Mouse (Mus musculus) heart, embryonic 15.5 days (tissue): ENCODE data around the gene Stard7. TPM values are rescaled to one million over a fixed set of nuclear protein-coding genes. Genes with fewer than 3 reads are reported as not detected.

Experiments used
- ATAC-seq: fragments of 200-750 bp; cut with Nextera tagmentation; replicated peaks from 2 replicates; pipeline ENCODE4 v1.8.0; 2017; ENCODE audit warnings: low read depth, moderate TSS enrichment; ENCODE audit not compliant: insufficient number of reproducible peaks, insufficient read depth, low FRiP score
- H3K27ac ChIP-seq: fragments of 300-500 bp; sonication (generic); 2 replicates; pipeline ENCODE4 v1.5.1; 2015; ENCODE audit warnings: mild to moderate bottlenecking, inconsistent platforms
- H3K27me3 ChIP-seq: fragments of 300-500 bp; sonication (generic); 2 replicates; pipeline ENCODE4 v1.6.1; 2015; ENCODE audit warnings: inconsistent platforms
- H3K36me3 ChIP-seq: fragments of 300-500 bp; sonication (generic); 2 replicates; pipeline ENCODE4 v1.6.1; 2015; ENCODE audit warnings: mild to moderate bottlenecking, inconsistent platforms
- H3K4me1 ChIP-seq: fragments of 300-500 bp; sonication (generic); replicated peaks from 2 replicates; pipeline ENCODE4 v1.6.1; 2015; ENCODE audit warnings: inconsistent platforms
- H3K4me2 ChIP-seq: fragments of 300-500 bp; sonication (generic); 2 replicates; pipeline ENCODE4 v1.6.1; 2015; ENCODE audit warnings: inconsistent platforms, mild to moderate bottlenecking, moderate library complexity
- H3K4me3 ChIP-seq: fragments of 300-500 bp; sonication (generic); 2 replicates; pipeline ENCODE4 v1.5.1; 2015; ENCODE audit warnings: mild to moderate bottlenecking, inconsistent platforms
- H3K9ac ChIP-seq: fragments of 300-500 bp; sonication (generic); 2 replicates; pipeline ENCODE4 v1.6.1; 2015; ENCODE audit warnings: mild to moderate bottlenecking, inconsistent platforms
- H3K9me3 ChIP-seq: fragments of 300-500 bp; sonication (generic); replicated peaks from 2 replicates; pipeline ENCODE4 v1.6.1; 2016; ENCODE audit warnings: inconsistent platforms
- WGBS: fragments of 180-500 bp; shearing (Covaris S2); methylation state at CpG from one replicate; pipeline ENCODE4 v1.1.7; 2015; ENCODE audit warnings: mixed read lengths; 5-methylcytosine and 5-hydroxymethylcytosine counted together
- polyA plus RNA-seq: library from polyadenylated mRNA; unstranded; fragments of >200 nt; fragmentation: Nextera tagmentation; extraction: Ambion mirVana; gene quantifications from 2 replicates; pipeline ENCODE4 v1.2.1, GENCODE M21; 2015

Gene Stard7
- polyA plus RNA-seq, 1 experiment from 2014 or later = 99.6 TPM

- Histone ChIP-seq H3K9ac (no peak overlapping the region), H3K4me1 (0 out of 2 replicates have a peak, but pooled peaks cover 4% of the 10 kb centered on the region), H3K27ac (no peak overlapping the region), H3K4me3 (no peak overlapping the region), H3K36me3 (no peaks in the 10 kb centered on the region), H3K27me3 (no peaks in the 10 kb centered on the region), H3K9me3 (no peaks in the 10 kb centered on the region), H3K4me2 (no peak overlapping the region)
- no peak for ATAC-seq
- WGBS = 64% methylated on average over 1 of the region's 1 CpGs
These were observed 53.6 kb downstream of the Stard7 start for GRCm38 (mm10) chr2:127323667-127324066.

GRCm38 (mm10) chr2:127324456-127324855 lies 54.4 kb downstream of the Stard7 start:
- H3K9ac ChIP-seq = no peak overlapping the region
- no peak overlapping the region for H3K4me3 ChIP-seq
- H3K4me2 ChIP-seq = no peak overlapping the region
- ATAC-seq = no peak
- no peaks in the 10 kb centered on the region for H3K36me3 ChIP-seq
- 54% methylated on average over 7 of the region's 7 CpGs for WGBS
- H3K27ac ChIP-seq = no peak overlapping the region
- no peaks in the 10 kb centered on the region for H3K9me3 ChIP-seq
- peaks cover 12% of the 10 kb centered on the region for H3K4me1 ChIP-seq
- H3K27me3 ChIP-seq = no peaks in the 10 kb centered on the region

GRCm38 (mm10) chr2:127328090-127328851 lies 58.3 kb downstream of the Stard7 start:
- Histone ChIP-seq H3K36me3 (no peaks in the 10 kb centered on the region), H3K9me3 (no peaks in the 10 kb centered on the region), H3K27me3 (no peaks in the 10 kb centered on the region), H3K4me3 (no peak overlapping the region), H3K4me2 (no peak overlapping the region), H3K4me1 (peaks cover 20% of the 10 kb centered on the region), H3K9ac (no peak overlapping the region), H3K27ac (peak overlapping the region; percentile 77)
- ATAC-seq = peak; percentile 67
- WGBS = 68% methylated on average over 12 of the region's 12 CpGs

GRCm38 (mm10) chr2:127332807-127333570 lies 63.0 kb downstream of the Stard7 start:
- Histone ChIP-seq H3K36me3 (no peaks in the 10 kb centered on the region), H3K4me2 (no peak overlapping the region; the same call in 1 of the 2 replicates), H3K27me3 (peaks cover 14% of the 10 kb centered on the region), H3K27ac (no peak overlapping the region), H3K9ac (no peak overlapping the region), H3K9me3 (no peaks in the 10 kb centered on the region), H3K4me3 (no peak overlapping the region), H3K4me1 (peaks cover 54% of the 10 kb centered on the region)
- no peak for ATAC-seq
- 70% methylated on average over 14 of the region's 14 CpGs for WGBS

- 0 out of 2 replicates have a peak overlapping the region, but pooled peaks have one; percentile 15 for H3K27ac ChIP-seq
- H3K4me2 ChIP-seq = peak overlapping the region; percentile 3; the same call in 1 of the 2 replicates
- H3K4me1 ChIP-seq = peaks cover 48% of the 10 kb centered on the region
- H3K27me3 ChIP-seq = peaks cover 14% of the 10 kb centered on the region
- WGBS = 41% methylated on average over 5 of the region's 5 CpGs
- no peaks in the 10 kb centered on the region for H3K36me3 ChIP-seq
- H3K9me3 ChIP-seq = no peaks in the 10 kb centered on the region
- no peak for ATAC-seq
- no peak overlapping the region for H3K9ac ChIP-seq
- no peak overlapping the region for H3K4me3 ChIP-seq
These were observed 64.1 kb downstream of the Stard7 start for GRCm38 (mm10) chr2:127333945-127334603.

GRCm38 (mm10) chr2:127335078-127335541 lies 65.1 kb downstream of the Stard7 start:
- 48% methylated on average over 11 of the region's 11 CpGs for WGBS
- H3K4me3 ChIP-seq = no peak overlapping the region; the same call in 1 of the 2 replicates
- no peak for ATAC-seq
- H3K36me3 ChIP-seq = no peaks in the 10 kb centered on the region
- H3K4me2 ChIP-seq = peak overlapping the region; percentile 93
- H3K27me3 ChIP-seq = peaks cover 14% of the 10 kb centered on the region
- no peak overlapping the region for H3K9ac ChIP-seq
- H3K27ac ChIP-seq = peak overlapping the region; percentile 37; the same call in 1 of the 2 replicates
- no peaks in the 10 kb centered on the region for H3K9me3 ChIP-seq
- peaks cover 38% of the 10 kb centered on the region for H3K4me1 ChIP-seq

- Histone ChIP-seq H3K27me3 (peaks cover 14% of the 10 kb centered on the region), H3K36me3 (no peaks in the 10 kb centered on the region), H3K4me1 (peaks cover 38% of the 10 kb centered on the region), H3K4me2 (peak within 1 kb of the TSS; percentile 93), H3K9ac (peak within 1 kb of the TSS; percentile 66), H3K9me3 (no peaks in the 10 kb centered on the region), H3K4me3 (peak within 1 kb of the TSS; percentile 61), H3K27ac (peak within 1 kb of the TSS; percentile 79)
- WGBS = 1% methylated on average over 52 of the region's 76 CpGs
- ATAC-seq = peak; percentile 85
These were observed 65.9 kb downstream of the Stard7 start, which contains the start of gene Dusp2 for GRCm38 (mm10) chr2:127335767-127336496. Gene Dusp2 (plus strand): TSS chr2:127336159.

- Histone ChIP-seq H3K4me3 (peak overlapping the region; percentile 61), H3K4me2 (peak overlapping the region; percentile 93), H3K27me3 (peaks cover 14% of the 10 kb centered on the region), H3K9me3 (no peaks in the 10 kb centered on the region), H3K36me3 (no peaks in the 10 kb centered on the region), H3K4me1 (peaks cover 38% of the 10 kb centered on the region), H3K27ac (peak overlapping the region; percentile 79), H3K9ac (peak overlapping the region; percentile 66)
- ATAC-seq = no peak
- WGBS = 2% methylated on average over 33 of the region's 33 CpGs
These were observed 66.4 kb downstream of the Stard7 start for GRCm38 (mm10) chr2:127336497-127336832.

GRCm38 (mm10) chr2:127336885-127337284 lies 66.9 kb downstream of the Stard7 start:
- WGBS = 36% methylated on average over 5 of the region's 5 CpGs
- H3K27ac ChIP-seq = peak overlapping the region; percentile 79
- H3K4me1 ChIP-seq = peaks cover 38% of the 10 kb centered on the region
- H3K4me2 ChIP-seq = peak overlapping the region; percentile 93
- H3K36me3 ChIP-seq = no peaks in the 10 kb centered on the region
- no peak for ATAC-seq
- H3K9ac ChIP-seq = peak overlapping the region; percentile 66
- peaks cover 14% of the 10 kb centered on the region for H3K27me3 ChIP-seq
- H3K9me3 ChIP-seq = no peaks in the 10 kb centered on the region
- H3K4me3 ChIP-seq = peak overlapping the region; percentile 61

- H3K27ac ChIP-seq = peak overlapping the region; percentile 79; the same call in 1 of the 2 replicates
- no peak for ATAC-seq
- no peaks in the 10 kb centered on the region for H3K36me3 ChIP-seq
- H3K27me3 ChIP-seq = peaks cover 14% of the 10 kb centered on the region
- H3K4me3 ChIP-seq = peak overlapping the region; percentile 61
- H3K9ac ChIP-seq = peak overlapping the region; percentile 66
- peaks cover 38% of the 10 kb centered on the region for H3K4me1 ChIP-seq
- no peaks in the 10 kb centered on the region for H3K9me3 ChIP-seq
- 52% methylated on average over 11 of the region's 11 CpGs for WGBS
- H3K4me2 ChIP-seq = peak overlapping the region; percentile 93
These were observed 67.5 kb downstream of the Stard7 start for GRCm38 (mm10) chr2:127337531-127337930.
